Mouse (Mus musculus) testis, adult 2 months (tissue): ENCODE measurements around the gene Ip6k3. TPM values are rescaled to one million over a fixed set of nuclear protein-coding genes. Genes with fewer than 3 reads are reported as not detected.

Experiments used
- H3K27ac ChIP-seq: fragments of 200-500 bp; 2 replicates; pipeline ENCODE4 v1.5.1; 2012; ENCODE audit warnings: low read depth, low read length; ENCODE audit not compliant: control insufficient read depth, insufficient read depth
- H3K27me3 ChIP-seq: fragments of 200-500 bp; 2 replicates; pipeline ENCODE4 v1.6.1; 2012; ENCODE audit warnings: mild to moderate bottlenecking, low read length, moderate library complexity; ENCODE audit not compliant: control insufficient read depth, insufficient read depth
- H3K36me3 ChIP-seq: fragments of 200-500 bp; 2 replicates; pipeline ENCODE4 v1.6.1; 2012; ENCODE audit warnings: mild to moderate bottlenecking, low read length; ENCODE audit not compliant: control insufficient read depth, insufficient read depth
- H3K4me1 ChIP-seq: fragments of 200-500 bp; 2 replicates; pipeline ENCODE4 v1.6.1; 2012; ENCODE audit warnings: low read length; ENCODE audit not compliant: control insufficient read depth, insufficient read depth
- H3K4me3 ChIP-seq: fragments of 200-500 bp; 2 replicates; pipeline ENCODE4 v1.5.1; 2012; ENCODE audit warnings: low read depth, mild to moderate bottlenecking, low read length, moderate library complexity, mixed read lengths; ENCODE audit not compliant: control insufficient read depth
- CTCF ChIP-seq: fragments of 200-500 bp; IDR thresholded peaks from 2 replicates; pipeline ENCODE4 v1.5.1; 2012; ENCODE audit warnings: low read depth, mild to moderate bottlenecking, inconsistent platforms, low read length, moderate library complexity; ENCODE audit not compliant: control insufficient read depth, insufficient read depth, insufficient replicate concordance
- POLR2A ChIP-seq: fragments of 200-500 bp; IDR thresholded peaks from 2 replicates; pipeline ENCODE4 v1.6.1; 2012; ENCODE audit warnings: low read depth, mild to moderate bottlenecking, inconsistent platforms, low read length, moderate library complexity; ENCODE audit not compliant: control insufficient read depth
- polyA plus RNA-seq: library from polyadenylated mRNA; depleted of rRNA; stranded (reverse); fragments of >200 nt; gene quantifications from 2 replicates; pipeline ENCODE4 v1.2.3, GENCODE M21; 2012

Gene Ip6k3
- polyA plus RNA-seq, 1 experiment, result 0.05 TPM

DNA sequence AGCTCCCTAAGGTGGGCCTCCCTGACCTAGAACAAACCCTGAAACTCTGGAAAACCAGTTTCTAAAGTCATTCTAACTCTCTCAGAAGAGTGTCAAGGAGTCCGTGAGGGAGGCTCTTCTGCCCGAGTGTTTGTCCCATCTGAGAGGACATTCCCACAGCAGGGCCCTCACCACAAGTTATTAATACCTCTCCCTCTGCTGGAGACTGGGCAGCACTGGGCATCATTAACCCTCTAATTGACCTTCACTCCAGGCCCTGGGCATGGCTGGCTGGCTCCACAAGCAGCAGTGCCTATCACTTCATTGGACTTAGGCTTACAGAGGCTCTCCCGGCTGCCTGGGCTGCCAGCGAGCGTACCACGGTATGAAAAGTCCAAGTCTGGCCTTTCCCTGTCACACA is 9.2 kb downstream of the Ip6k3 start:
- Histone ChIP-seq H3K27me3 (no peaks in the 10 kb centered on the region), H3K27ac (no peak overlapping the region), H3K36me3 (no peaks in the 10 kb centered on the region), H3K4me1 (peaks cover 4% of the 10 kb centered on the region; the same call in 1 of the 2 replicates), H3K4me3 (no peak overlapping the region)
- TF ChIP-seq POLR2A (no peak), CTCF (no peak)

GRCm38 (mm10) chr17:27155752-27156151 is 11.8 kb downstream of the Ip6k3 start:
- H3K27ac ChIP-seq, result no peak overlapping the region
- no peaks in the 10 kb centered on the region for H3K36me3 ChIP-seq
- no peak overlapping the region for H3K4me3 ChIP-seq
- no peaks in the 10 kb centered on the region for H3K27me3 ChIP-seq
- TF ChIP-seq CTCF, result no peak
- no peak for TF ChIP-seq POLR2A
- H3K4me1 ChIP-seq, result peaks cover 7% of the 10 kb centered on the region

- TF ChIP-seq CTCF (no peak), POLR2A (no peak)
- Histone ChIP-seq H3K4me3 (no peak overlapping the region), H3K27ac (no peak overlapping the region), H3K4me1 (peaks cover 9% of the 10 kb centered on the region), H3K36me3 (no peaks in the 10 kb centered on the region), H3K27me3 (no peaks in the 10 kb centered on the region)
Observed at GRCm38 (mm10) chr17:27154881-27155280, 12.7 kb downstream of the Ip6k3 start.

GRCm38 (mm10) chr17:27154256-27154655 is 13.3 kb downstream of the Ip6k3 start:
- Histone ChIP-seq H3K4me3 (no peak overlapping the region), H3K27me3 (no peaks in the 10 kb centered on the region), H3K4me1 (peaks cover 9% of the 10 kb centered on the region)

GRCm38 (mm10) chr17:27153773-27154193 is 13.8 kb downstream of the Ip6k3 start:
- H3K27ac ChIP-seq, result peak overlapping the region; percentile 5
- no peaks in the 10 kb centered on the region for H3K36me3 ChIP-seq
- H3K4me3 ChIP-seq, result no peak overlapping the region
- no peak for TF ChIP-seq CTCF
- H3K27me3 ChIP-seq, result no peaks in the 10 kb centered on the region
- peaks cover 9% of the 10 kb centered on the region for H3K4me1 ChIP-seq

More at GRCm38 (mm10) chr17:27154256-27154655, 13.3 kb downstream of the Ip6k3 start:
- Histone ChIP-seq H3K36me3 (no peaks in the 10 kb centered on the region), H3K27ac (no peak overlapping the region)
- TF ChIP-seq POLR2A (no peak), CTCF (no peak)

GRCm38 (mm10) chr17:27152976-27153723 is 14.4 kb downstream of the Ip6k3 start:
- H3K4me3 ChIP-seq, result no peak overlapping the region
- H3K4me1 ChIP-seq, result peaks cover 9% of the 10 kb centered on the region
- no peaks in the 10 kb centered on the region for H3K27me3 ChIP-seq
- H3K27ac ChIP-seq, result peak overlapping the region; percentile 5; the same call in 1 of the 2 replicates
- no peaks in the 10 kb centered on the region for H3K36me3 ChIP-seq
- TF ChIP-seq POLR2A (no peak), CTCF (no peak)

GRCm38 (mm10) chr17:27151411-27151810 is 16.2 kb downstream of the Ip6k3 start:
- Histone ChIP-seq H3K27ac (no peak overlapping the region), H3K27me3 (no peaks in the 10 kb centered on the region), H3K4me1 (peaks cover 9% of the 10 kb centered on the region), H3K4me3 (no peak overlapping the region), H3K36me3 (no peaks in the 10 kb centered on the region)
- peak; percentile 72; the same call in 1 of the 2 replicates for TF ChIP-seq CTCF
- no peak for TF ChIP-seq POLR2A

GRCm38 (mm10) chr17:27150871-27151270 is 16.7 kb downstream of the Ip6k3 start:
- no peaks in the 10 kb centered on the region for H3K27me3 ChIP-seq
- H3K4me1 ChIP-seq, result peaks cover 9% of the 10 kb centered on the region
- H3K4me3 ChIP-seq, result no peak overlapping the region
- H3K36me3 ChIP-seq, result no peaks in the 10 kb centered on the region
- no peak overlapping the region for H3K27ac ChIP-seq
- TF ChIP-seq CTCF, result no peak
- TF ChIP-seq POLR2A, result no peak
